Mouse (Mus musculus) midbrain, embryonic 11.5 days (tissue): Measurements from ENCODE around the gene Creg1. TPM values are rescaled to one million over a fixed set of nuclear protein-coding genes. Genes with fewer than 3 reads are reported as not detected.
"Not testable (repeated sequence)": the region's sequence is repeated elsewhere in the genome, so short reads cannot be mapped to it uniquely, and the experiment has no call there.

Experiments
- ATAC-seq: fragments of 200-750 bp; cut with Nextera tagmentation; 2 replicates; pipeline ENCODE4 v1.8.0; 2017; ENCODE audit warnings: moderate TSS enrichment, moderate library complexity; ENCODE audit not compliant: low FRiP score
- DNase-seq: peaks from one replicate; pipeline ENCODE4 v3.0.0; 2015; ENCODE audit warnings: low spot score; ENCODE audit errors: missing footprints
- H3K27ac ChIP-seq: fragments of 300-500 bp; sonication (generic); 2 replicates; pipeline ENCODE4 v1.5.1; 2014; ENCODE audit warnings: low read depth, low read length
- H3K27me3 ChIP-seq: fragments of 300-500 bp; sonication (generic); 2 replicates; pipeline ENCODE4 v1.6.1; 2014; ENCODE audit warnings: mild to moderate bottlenecking, low read length, moderate library complexity, mixed read lengths; ENCODE audit not compliant: control insufficient read depth, insufficient read depth
- H3K36me3 ChIP-seq: fragments of 300-500 bp; sonication (generic); 2 replicates; pipeline ENCODE4 v1.6.1; 2014; ENCODE audit warnings: mild to moderate bottlenecking, low read length, moderate library complexity, mixed read lengths; ENCODE audit not compliant: control insufficient read depth, insufficient read depth
- H3K4me1 ChIP-seq: fragments of 300-500 bp; sonication (generic); 2 replicates; pipeline ENCODE4 v1.6.1; 2014; ENCODE audit warnings: low read length; ENCODE audit not compliant: control insufficient read depth, insufficient read depth
- H3K4me2 ChIP-seq: fragments of 300-500 bp; sonication (generic); 2 replicates; pipeline ENCODE4 v1.6.1; 2014; ENCODE audit warnings: mild to moderate bottlenecking, moderate library complexity
- H3K4me3 ChIP-seq: fragments of 300-500 bp; sonication (generic); 2 replicates; pipeline ENCODE4 v1.5.1; 2014; ENCODE audit warnings: low read depth, low read length
- H3K9ac ChIP-seq: fragments of 300-500 bp; sonication (generic); 2 replicates; pipeline ENCODE4 v1.6.1; 2014; ENCODE audit warnings: low read length
- H3K9me3 ChIP-seq: fragments of 300-500 bp; sonication (generic); 2 replicates; pipeline ENCODE4 v1.6.1; 2016; ENCODE audit warnings: low read length; ENCODE audit not compliant: control insufficient read depth
- WGBS: fragments of 180-500 bp; shearing (Covaris S2); extraction: QIAGEN DNeasy Blood & Tissue Kit; methylation state at CpG from one replicate; pipeline ENCODE4 v1.1.7; 2014; 5-methylcytosine and 5-hydroxymethylcytosine counted together
- polyA plus RNA-seq: library from polyadenylated mRNA; unstranded; fragments of >200 nt; fragmentation: Nextera tagmentation; extraction: Ambion mirVana; gene quantifications from 2 replicates; pipeline ENCODE4 v1.2.1, GENCODE M21; 2014

The Creg1 gene
- polyA plus RNA-seq, 1 experiment from 2014 or later, result 37.4 TPM

GRCm38 (mm10) chr1:165741989-165742388 is 21.6 kb upstream of the Creg1 start:
- 86% methylated on average over 8 of the region's 8 CpGs for WGBS

GRCm38 (mm10) chr1:165748053-165748452 is 15.5 kb upstream of the Creg1 start:
- Histone ChIP-seq H3K9me3 (no peaks in the 10 kb centered on the region), H3K27ac (no peak overlapping the region), H3K9ac (no peak overlapping the region), H3K4me3 (no peak overlapping the region), H3K4me2 (no peak overlapping the region), H3K27me3 (no peaks in the 10 kb centered on the region), H3K36me3 (no peaks in the 10 kb centered on the region), H3K4me1 (no peaks in the 10 kb centered on the region)
- no peak for DNase-seq
- 65% methylated on average over 11 of the region's 11 CpGs for WGBS
- no peak for ATAC-seq

More at GRCm38 (mm10) chr1:165741989-165742388, 21.6 kb upstream of the Creg1 start:
- no peak overlapping the region for H3K9ac ChIP-seq
- H3K27me3 ChIP-seq, result no peaks in the 10 kb centered on the region
- no peak overlapping the region for H3K27ac ChIP-seq
- no peak overlapping the region for H3K4me3 ChIP-seq
- H3K9me3 ChIP-seq, result no peaks in the 10 kb centered on the region
- DNase-seq, result no peak
- H3K4me1 ChIP-seq, result no peaks in the 10 kb centered on the region
- ATAC-seq, result no peak
- no peaks in the 10 kb centered on the region for H3K36me3 ChIP-seq
- H3K4me2 ChIP-seq, result no peak overlapping the region

GRCm38 (mm10) chr1:165751142-165751541 is 12.4 kb upstream of the Creg1 start:
- no peak overlapping the region for H3K4me2 ChIP-seq
- H3K4me1 ChIP-seq, result no peaks in the 10 kb centered on the region
- no peak overlapping the region for H3K9ac ChIP-seq
- H3K9me3 ChIP-seq, result no peaks in the 10 kb centered on the region
- H3K27me3 ChIP-seq, result no peaks in the 10 kb centered on the region
- ATAC-seq (no peak), DNase-seq (no peak)
- no peaks in the 10 kb centered on the region for H3K36me3 ChIP-seq
- no peak overlapping the region for H3K27ac ChIP-seq
- H3K4me3 ChIP-seq, result no peak overlapping the region

- H3K27me3 ChIP-seq, result no peaks in the 10 kb centered on the region
- no peak for ATAC-seq
Measured at GRCm38 (mm10) chr1:165751838-165752237, 11.7 kb upstream of the Creg1 start.

GRCm38 (mm10) chr1:165754205-165754604 is 9.3 kb upstream of the Creg1 start:
- ATAC-seq (no peak), DNase-seq (no peak)
- Histone ChIP-seq H3K4me1 (no peaks in the 10 kb centered on the region), H3K4me3 (no peak overlapping the region), H3K27me3 (no peaks in the 10 kb centered on the region), H3K27ac (no peak overlapping the region), H3K9ac (no peak overlapping the region), H3K4me2 (no peak overlapping the region), H3K9me3 (no peaks in the 10 kb centered on the region), H3K36me3 (no peaks in the 10 kb centered on the region)
- 87% methylated on average over 6 of the region's 6 CpGs for WGBS

More at GRCm38 (mm10) chr1:165751838-165752237, 11.7 kb upstream of the Creg1 start:
- no peak overlapping the region for H3K4me2 ChIP-seq
- 87% methylated on average over 5 of the region's 5 CpGs for WGBS
- no peak overlapping the region for H3K4me3 ChIP-seq
- H3K9ac ChIP-seq, result no peak overlapping the region
- H3K36me3 ChIP-seq, result no peaks in the 10 kb centered on the region
- no peaks in the 10 kb centered on the region for H3K9me3 ChIP-seq
- DNase-seq, result no peak
- no peak overlapping the region for H3K27ac ChIP-seq
- H3K4me1 ChIP-seq, result no peaks in the 10 kb centered on the region

GRCm38 (mm10) chr1:165755194-165755593 is 8.4 kb upstream of the Creg1 start:
- H3K4me3 ChIP-seq, result no peak overlapping the region
- DNase-seq (peak; percentile 60), ATAC-seq (no peak)
- 80% methylated on average over 4 of the region's 4 CpGs for WGBS
- no peaks in the 10 kb centered on the region for H3K27me3 ChIP-seq
- H3K4me1 ChIP-seq, result no peaks in the 10 kb centered on the region
- H3K9me3 ChIP-seq, result no peaks in the 10 kb centered on the region
- H3K36me3 ChIP-seq, result no peaks in the 10 kb centered on the region
- no peak overlapping the region for H3K27ac ChIP-seq
- H3K9ac ChIP-seq, result no peak overlapping the region
- no peak overlapping the region for H3K4me2 ChIP-seq

GRCm38 (mm10) chr1:165761522-165762305 is 1.8 kb upstream of the Creg1 start:
- Histone ChIP-seq H3K27ac (no peak overlapping the region), H3K36me3 (no peaks in the 10 kb centered on the region), H3K27me3 (peaks cover 7% of the 10 kb centered on the region), H3K9me3 (no peaks in the 10 kb centered on the region), H3K4me1 (peaks cover 6% of the 10 kb centered on the region), H3K4me3 (no peak overlapping the region), H3K9ac (no peak overlapping the region), H3K4me2 (no peak overlapping the region)
- DNase-seq, result peak; percentile 51
- 80% methylated on average over 3 of the region's 3 CpGs for WGBS
- ATAC-seq, result no peak

GRCm38 (mm10) chr1:165762498-165762897 is 1.0 kb upstream of the Creg1 start:
- H3K9ac ChIP-seq, H3K27ac ChIP-seq, DNase-seq, H3K9me3 ChIP-seq, H3K27me3 ChIP-seq, H3K36me3 ChIP-seq, ATAC-seq, H3K4me3 ChIP-seq, H3K4me2 ChIP-seq, H3K4me1 ChIP-seq: not testable (repeated sequence)
- WGBS, result 74% methylated on average over 2 of the region's 2 CpGs

- no peaks in the 10 kb centered on the region for H3K9me3 ChIP-seq
- H3K27ac ChIP-seq, result no peak overlapping the region
- DNase-seq, result peak; percentile 82
- peak overlapping the region; percentile 78; the same call in 1 of the 2 replicates for H3K4me3 ChIP-seq
- 29% methylated on average over 14 of the region's 14 CpGs for WGBS
- peak overlapping the region; percentile 35 for H3K4me2 ChIP-seq
- H3K9ac ChIP-seq, result no peak overlapping the region
- H3K27me3 ChIP-seq, result peaks cover 7% of the 10 kb centered on the region
- ATAC-seq, result peak; percentile 36
- no peaks in the 10 kb centered on the region for H3K36me3 ChIP-seq
- peaks cover 6% of the 10 kb centered on the region for H3K4me1 ChIP-seq
Measured at GRCm38 (mm10) chr1:165762914-165763634, 472 bp upstream of the Creg1 start.
